Mouse (Mus musculus): ENCODE results near the gene Apbb1ip. TPM values are rescaled to one million over a fixed set of nuclear protein-coding genes. Genes with fewer than 3 reads are reported as not detected.
A peak's percentile ranks its signal among the peaks of the same experiment; 100 is the strongest.

The Apbb1ip gene
- total RNA-seq, 2 experiments from 2014 or later = 5.4 to 6.2 TPM

- peak; percentile 20 to 32 for DNase-seq (ENCODE audit: extremely low spot score in 1 of 2, low spot score in 1 of 2)
Measured at GRCm38 (mm10) chr2:22774181-22774751, 372 bp downstream of the Apbb1ip start.

- DNase-seq (ENCODE audit: extremely low spot score in 1 of 2, low spot score in 1 of 2) = no peak
Measured at GRCm38 (mm10) chr2:22775213-22775612, 1.3 kb downstream of the Apbb1ip start.

GRCm38 (mm10) chr2:22775681-22776080 lies 1.8 kb downstream of the Apbb1ip start:
- no peak for DNase-seq (ENCODE audit: extremely low spot score in 1 of 2, low spot score in 1 of 2)

DNA sequence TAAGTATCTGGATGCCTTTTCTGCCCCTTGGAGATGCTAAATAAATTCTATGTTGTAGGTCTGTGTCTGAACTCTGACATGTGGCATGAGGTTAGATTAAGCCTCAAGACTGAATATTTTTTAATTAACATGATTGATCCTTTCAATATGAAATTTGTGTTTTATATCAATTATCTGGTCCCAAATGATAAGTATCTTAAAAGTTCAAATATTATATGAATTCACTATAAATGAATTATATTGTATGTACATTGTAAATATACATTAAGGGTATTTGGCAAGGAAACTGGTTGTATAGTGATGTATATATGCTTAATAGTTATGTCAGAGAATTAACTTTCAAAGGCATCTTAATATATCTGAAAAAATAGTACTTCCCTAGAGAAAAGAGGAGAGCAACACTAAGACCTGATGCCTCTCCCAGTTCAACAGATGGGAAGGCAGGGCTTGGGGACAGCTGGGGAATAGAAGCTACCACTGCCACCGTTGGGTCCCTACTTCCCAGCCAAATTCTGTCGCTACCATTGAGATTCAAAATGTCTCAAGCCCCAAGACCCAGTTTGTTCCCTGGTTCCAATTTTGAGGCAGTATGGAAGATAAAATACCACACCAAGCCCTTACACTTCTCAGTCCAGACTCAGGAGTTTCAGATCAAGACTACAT lies 2.8 kb downstream of the Apbb1ip start:
- DNase-seq (ENCODE audit: extremely low spot score in 1 of 2, low spot score in 1 of 2) = no peak

DNA sequence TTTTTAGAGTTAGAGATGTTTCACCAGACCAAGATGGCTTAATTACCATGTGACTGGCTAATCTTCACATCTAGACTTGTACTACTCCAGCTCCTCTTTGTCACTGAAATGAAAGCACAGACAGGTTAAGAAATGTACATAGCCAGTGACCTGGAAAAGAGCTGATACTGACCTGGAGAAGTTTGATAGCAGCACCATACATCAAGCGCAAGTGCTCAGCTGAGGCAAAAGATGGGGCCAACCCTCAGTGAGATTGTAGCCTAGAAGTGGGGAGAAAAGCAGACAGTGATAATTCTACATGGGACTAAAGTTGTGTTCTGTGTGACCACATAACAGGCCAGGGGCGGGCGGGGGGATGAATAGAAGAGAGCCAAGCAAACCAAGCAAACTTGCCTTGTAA lies 3.9 kb downstream of the Apbb1ip start:
- DNase-seq (ENCODE audit: extremely low spot score in 1 of 2, low spot score in 1 of 2) = no peak

- no peak for DNase-seq (ENCODE audit: extremely low spot score in 1 of 2, low spot score in 1 of 2)
Measured at GRCm38 (mm10) chr2:22780884-22781283, 7.0 kb downstream of the Apbb1ip start.

- DNase-seq (ENCODE audit: extremely low spot score in 1 of 2, low spot score in 1 of 2) = no peak
Measured at GRCm38 (mm10) chr2:22781387-22782009, 7.6 kb downstream of the Apbb1ip start.

GRCm38 (mm10) chr2:22782057-22782456 lies 8.2 kb downstream of the Apbb1ip start:
- no peak for DNase-seq (ENCODE audit: extremely low spot score in 1 of 2, low spot score in 1 of 2)

GRCm38 (mm10) chr2:22783137-22783638 lies 9.3 kb downstream of the Apbb1ip start:
- DNase-seq (ENCODE audit: extremely low spot score in 1 of 2, low spot score in 1 of 2) = no peak

- DNase-seq (ENCODE audit: extremely low spot score in 1 of 2, low spot score in 1 of 2) = no peak
Measured at GRCm38 (mm10) chr2:22784186-22784585, 10.3 kb downstream of the Apbb1ip start.

- DNase-seq (ENCODE audit: extremely low spot score in 1 of 2, low spot score in 1 of 2) = no peak
Measured at GRCm38 (mm10) chr2:22784771-22785170, 10.9 kb downstream of the Apbb1ip start.

DNA sequence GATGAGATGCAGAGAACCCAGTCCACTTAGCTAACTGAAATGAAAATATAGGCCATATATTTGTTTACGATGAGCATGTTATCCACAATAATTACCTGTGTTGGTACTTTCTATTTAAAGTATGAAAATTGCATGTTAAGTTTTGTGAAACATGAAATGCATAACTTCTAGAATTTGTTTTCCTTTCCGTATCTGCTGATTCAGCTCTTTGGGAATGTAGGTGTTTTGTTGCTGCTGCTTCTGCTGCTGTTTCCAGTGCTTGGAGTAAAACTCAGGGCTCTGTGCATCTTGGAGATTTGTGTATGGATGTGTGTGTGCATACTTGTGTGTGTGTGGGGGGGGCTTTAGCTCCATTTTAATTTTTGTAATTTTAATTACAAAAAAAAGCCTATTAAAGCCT lies 14.8 kb downstream of the Apbb1ip start:
- no peak for DNase-seq (ENCODE audit: extremely low spot score in 1 of 2, low spot score in 1 of 2)

- DNase-seq (ENCODE audit: extremely low spot score in 1 of 2, low spot score in 1 of 2) = no peak
Measured at GRCm38 (mm10) chr2:22789576-22789975, 15.7 kb downstream of the Apbb1ip start.

DNA sequence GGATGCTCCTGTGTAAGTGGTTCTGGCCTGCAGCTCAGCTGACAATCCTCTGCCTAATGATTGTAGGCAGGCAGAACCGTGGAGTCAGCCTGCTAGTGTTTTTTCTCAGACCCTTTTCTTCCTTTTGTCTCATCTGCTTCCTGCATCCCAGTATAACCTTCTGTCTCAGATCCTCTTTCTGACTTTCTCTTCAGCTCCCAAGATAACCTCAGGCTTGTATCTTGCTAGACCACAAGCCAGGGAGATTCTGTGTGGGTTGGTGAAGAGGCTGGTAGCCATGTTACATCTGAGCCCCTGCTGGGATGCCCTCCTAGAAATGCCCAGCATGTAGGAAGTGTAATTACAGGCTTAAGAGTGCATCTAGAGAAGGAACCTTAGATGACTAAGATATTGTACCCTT lies 16.5 kb downstream of the Apbb1ip start:
- DNase-seq (ENCODE audit: extremely low spot score in 1 of 2, low spot score in 1 of 2) = no peak

GRCm38 (mm10) chr2:22795087-22795486 lies 21.2 kb downstream of the Apbb1ip start:
- DNase-seq (ENCODE audit: extremely low spot score in 1 of 2, low spot score in 1 of 2) = no peak

GRCm38 (mm10) chr2:22796487-22796886 lies 22.6 kb downstream of the Apbb1ip start:
- no peak for DNase-seq (ENCODE audit: extremely low spot score in 1 of 2, low spot score in 1 of 2)

GRCm38 (mm10) chr2:22799430-22800041 lies 25.6 kb downstream of the Apbb1ip start:
- no peak for DNase-seq (ENCODE audit: extremely low spot score in 1 of 2, low spot score in 1 of 2)

- no peak for DNase-seq (ENCODE audit: extremely low spot score in 1 of 2, low spot score in 1 of 2)
Measured at GRCm38 (mm10) chr2:22805589-22805988, 31.7 kb downstream of the Apbb1ip start.

- no peak for DNase-seq (ENCODE audit: extremely low spot score in 1 of 2, low spot score in 1 of 2)
Measured at GRCm38 (mm10) chr2:22806576-22806975, 32.7 kb downstream of the Apbb1ip start.

DNA sequence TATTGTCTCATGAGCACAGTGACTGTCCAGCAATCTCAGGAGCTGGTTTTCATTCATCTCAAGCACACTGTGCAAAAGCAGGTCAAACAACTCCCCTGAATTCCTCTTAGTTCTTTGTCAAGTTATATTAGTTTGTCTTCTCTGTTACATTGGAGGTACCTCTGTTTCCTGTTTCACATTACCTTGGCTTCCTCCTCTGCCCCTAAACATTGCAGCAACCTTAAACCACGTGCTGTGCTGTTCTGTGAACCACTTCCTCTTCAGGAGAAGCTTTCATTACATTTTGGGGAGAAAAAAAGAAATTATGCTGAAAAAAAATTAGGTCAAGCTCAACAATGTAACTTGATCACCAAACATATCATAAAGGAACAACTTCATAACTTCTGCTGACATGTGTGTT lies 33.4 kb downstream of the Apbb1ip start:
- no peak for DNase-seq (ENCODE audit: extremely low spot score in 1 of 2, low spot score in 1 of 2)

DNA sequence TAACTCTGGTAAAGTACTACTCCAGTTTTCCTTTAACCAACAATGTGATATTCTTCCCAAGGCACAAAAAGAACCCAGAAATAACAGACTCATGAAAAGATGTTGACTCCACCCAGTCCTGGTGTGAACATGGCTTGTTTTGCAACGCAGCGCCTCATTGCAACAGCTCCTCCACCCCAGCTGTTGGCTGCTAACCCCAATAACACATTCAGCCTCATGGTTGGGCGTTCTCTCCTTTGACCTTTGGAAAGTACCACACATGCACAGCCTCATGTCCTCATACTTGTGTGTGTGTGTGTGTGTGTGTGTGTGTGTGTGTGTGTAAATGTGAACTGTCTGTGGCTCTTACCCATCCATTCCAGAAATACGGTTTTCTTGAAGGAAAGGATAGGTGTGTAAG lies 37.0 kb downstream of the Apbb1ip start:
- no peak for DNase-seq (ENCODE audit: extremely low spot score in 1 of 2, low spot score in 1 of 2)

Measured in layer of hippocampus, postnatal 25 days (tissue).